Mouse (Mus musculus) hindbrain, embryonic 14.5 days (tissue): ENCODE results near the gene C2cd4d. TPM values are rescaled to one million over a fixed set of nuclear protein-coding genes. Genes with fewer than 3 reads are reported as not detected.
A peak's percentile ranks its signal among the peaks of the same experiment; 100 is the strongest.

ENCODE experiments used
- ATAC-seq: fragments of 200-750 bp; cut with Nextera tagmentation; 2 replicates; pipeline ENCODE4 v1.8.0; 2017; ENCODE audit warnings: moderate number of reproducible peaks, mild to moderate bottlenecking, moderate TSS enrichment, moderate library complexity; ENCODE audit not compliant: low FRiP score
- DNase-seq: peaks from one replicate; pipeline ENCODE4 v3.0.0-alpha.2; 2015; ENCODE audit warnings: low spot score
- H3K27ac ChIP-seq: fragments of 300-500 bp; sonication (generic); 2 replicates; pipeline ENCODE4 v1.5.1; 2014; ENCODE audit warnings: mild to moderate bottlenecking, moderate library complexity
- H3K27me3 ChIP-seq: fragments of 300-500 bp; sonication (generic); 2 replicates; pipeline ENCODE4 v1.6.1; 2014; ENCODE audit warnings: mild to moderate bottlenecking, low read length, mixed read lengths; ENCODE audit not compliant: control insufficient read depth, insufficient read depth
- H3K36me3 ChIP-seq: fragments of 300-500 bp; sonication (generic); replicated peaks from 2 replicates; pipeline ENCODE4 v1.6.1; 2014; ENCODE audit not compliant: control insufficient read depth, insufficient read depth
- H3K4me1 ChIP-seq: fragments of 300-500 bp; sonication (generic); replicated peaks from 2 replicates; pipeline ENCODE4 v1.6.1; 2014; ENCODE audit warnings: antibody characterized with exemption, low read length, mixed read lengths; ENCODE audit not compliant: control insufficient read depth, insufficient read depth
- H3K4me2 ChIP-seq: fragments of 300-500 bp; sonication (generic); replicated peaks from 2 replicates; pipeline ENCODE4 v1.6.1; 2014; ENCODE audit warnings: mild to moderate bottlenecking, moderate library complexity
- H3K4me3 ChIP-seq: fragments of 300-500 bp; sonication (generic); replicated peaks from 2 replicates; pipeline ENCODE4 v1.5.1; 2014; ENCODE audit warnings: mild to moderate bottlenecking, low read length
- H3K9ac ChIP-seq: fragments of 300-500 bp; sonication (generic); 2 replicates; pipeline ENCODE4 v1.6.1; 2014
- H3K9me3 ChIP-seq: fragments of 300-500 bp; sonication (generic); 2 replicates; pipeline ENCODE4 v1.6.1; 2016; ENCODE audit warnings: low read length; ENCODE audit not compliant: control insufficient read depth
- WGBS: fragments of 180-500 bp; shearing (Covaris S2); extraction: QIAGEN DNeasy Blood & Tissue Kit; methylation state at CpG from one replicate; pipeline ENCODE4 v1.1.7; 2014; 5-methylcytosine and 5-hydroxymethylcytosine counted together
- polyA plus RNA-seq: library from polyadenylated mRNA; unstranded; fragments of >200 nt; fragmentation: Nextera tagmentation; extraction: Ambion mirVana; gene quantifications from 2 replicates; pipeline ENCODE4 v1.2.1, GENCODE M21; 2014

Gene C2cd4d
- polyA plus RNA-seq, 1 experiment from 2014 or later: 4.1 TPM

DNA sequence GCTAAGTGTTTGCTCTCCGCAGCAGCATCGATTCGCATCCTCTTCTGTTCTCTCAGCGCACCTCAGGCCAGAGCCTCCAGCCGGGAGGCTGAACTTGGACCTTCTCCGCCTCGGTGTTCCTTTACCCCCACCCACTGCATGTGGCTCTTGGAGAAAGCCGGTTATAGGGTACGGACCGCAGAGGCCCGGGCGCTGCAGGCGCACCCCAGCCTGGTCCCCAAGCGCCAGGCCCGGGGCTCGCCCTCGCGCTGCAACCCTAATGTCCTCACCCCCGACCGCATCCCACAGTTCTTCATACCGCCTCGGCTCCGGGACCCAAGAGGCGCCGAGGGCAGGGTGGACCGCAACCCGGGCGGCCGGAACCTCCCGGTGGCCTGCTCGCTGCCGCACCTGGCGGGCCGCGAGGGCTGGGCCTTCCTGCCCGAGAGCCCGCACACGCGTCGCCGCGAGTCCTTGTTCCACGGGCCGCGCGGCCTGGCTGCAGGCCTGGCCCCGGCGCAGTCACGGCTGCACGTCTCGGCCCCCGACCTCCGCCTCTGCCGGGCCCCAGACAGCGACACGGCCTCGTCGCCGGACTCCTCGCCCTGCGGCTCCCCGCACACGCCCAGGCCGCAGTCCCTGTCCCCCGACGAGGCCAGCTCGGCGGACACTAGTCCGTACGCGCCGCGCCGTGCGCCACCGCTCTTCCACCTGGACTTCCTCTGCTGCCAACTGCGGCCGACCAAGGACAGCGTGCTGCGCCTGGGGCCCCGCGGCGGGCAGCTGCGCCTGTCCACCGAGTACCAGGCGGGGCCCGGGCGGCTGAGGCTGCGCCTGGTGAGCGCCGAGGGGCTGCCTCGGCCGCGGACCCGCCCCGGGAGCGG is 1.3 kb downstream of the C2cd4d start:
- H3K4me1 ChIP-seq: peaks cover 4% of the 10 kb centered on the region; the same call in 1 of the 2 replicates
- WGBS: 6% methylated on average over 85 of the region's 97 CpGs
- H3K4me3 ChIP-seq: peak overlapping the region; percentile 60
- H3K27me3 ChIP-seq: 0 out of 2 replicates have a peak, but pooled peaks cover 4% of the 10 kb centered on the region
- H3K27ac ChIP-seq: peak overlapping the region; percentile 51
- H3K9me3 ChIP-seq: no peaks in the 10 kb centered on the region
- H3K9ac ChIP-seq: peak overlapping the region; percentile 87
- H3K36me3 ChIP-seq: no peaks in the 10 kb centered on the region
- ATAC-seq: peak; percentile 69
- peak overlapping the region; percentile 94 for H3K4me2 ChIP-seq
- DNase-seq: peak; percentile 52

DNA sequence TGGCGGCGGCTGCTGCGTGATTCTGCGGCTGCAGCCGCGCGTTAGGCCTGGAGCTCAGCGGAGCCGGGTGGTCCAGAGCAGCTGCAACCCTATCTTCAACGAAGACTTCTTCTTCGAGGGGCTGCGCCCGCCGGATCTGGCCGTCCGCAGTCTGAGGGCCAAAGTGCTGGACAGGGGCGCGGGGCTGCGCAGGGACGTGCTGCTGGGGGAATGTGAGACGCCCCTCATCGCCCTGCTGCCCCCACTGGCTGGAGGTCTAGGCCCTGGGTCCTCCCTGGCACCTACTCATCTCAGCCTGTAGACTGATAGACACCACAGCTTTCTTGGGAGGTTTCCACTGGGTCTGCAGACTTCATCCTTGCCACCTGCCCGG is 1.9 kb downstream of the C2cd4d start:
- peak overlapping the region; percentile 87 for H3K9ac ChIP-seq
- peak overlapping the region; percentile 60 for H3K4me3 ChIP-seq
- peak; percentile 18 for ATAC-seq
- peak overlapping the region; percentile 51; the same call in 1 of the 2 replicates for H3K27ac ChIP-seq
- H3K27me3 ChIP-seq: 0 out of 2 replicates have a peak, but pooled peaks cover 4% of the 10 kb centered on the region
- H3K4me1 ChIP-seq: peaks cover 4% of the 10 kb centered on the region; the same call in 1 of the 2 replicates
- DNase-seq: peak; percentile 25
- no peaks in the 10 kb centered on the region for H3K9me3 ChIP-seq
- 4% methylated on average over 23 of the region's 23 CpGs for WGBS
- no peaks in the 10 kb centered on the region for H3K36me3 ChIP-seq
- H3K4me2 ChIP-seq: peak overlapping the region; percentile 94

DNA sequence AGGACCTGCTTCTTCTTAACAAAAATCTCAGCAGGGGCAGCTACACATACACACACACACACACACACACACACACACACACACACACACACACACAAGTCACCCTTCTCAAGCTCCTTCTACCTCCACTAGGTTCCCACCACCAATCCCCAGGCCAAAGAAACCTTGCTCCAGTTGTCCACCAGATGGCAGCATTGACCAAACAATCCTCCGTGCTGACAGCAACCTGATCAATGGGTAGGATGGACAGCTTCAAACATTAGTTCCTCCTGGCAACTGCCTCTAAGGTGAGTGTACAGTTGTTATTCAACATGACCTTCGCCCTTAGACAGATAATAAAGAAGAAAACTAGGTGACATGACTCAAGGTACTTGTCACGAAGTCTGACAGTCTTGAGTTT is 4.5 kb downstream of the C2cd4d start:
- H3K4me1 ChIP-seq: peaks cover 8% of the 10 kb centered on the region; the same call in 1 of the 2 replicates
- 17% methylated on average over 3 of the region's 3 CpGs for WGBS
- no peak overlapping the region for H3K27ac ChIP-seq
- H3K4me2 ChIP-seq: no peak overlapping the region
- 0 out of 2 replicates have a peak, but pooled peaks cover 4% of the 10 kb centered on the region for H3K27me3 ChIP-seq
- H3K9me3 ChIP-seq: no peaks in the 10 kb centered on the region
- no peak overlapping the region for H3K4me3 ChIP-seq
- H3K9ac ChIP-seq: no peak overlapping the region
- no peaks in the 10 kb centered on the region for H3K36me3 ChIP-seq
- ATAC-seq (0 out of 2 replicates have a peak, but pooled peaks have one; percentile 35), DNase-seq (peak; percentile 87)

DNA sequence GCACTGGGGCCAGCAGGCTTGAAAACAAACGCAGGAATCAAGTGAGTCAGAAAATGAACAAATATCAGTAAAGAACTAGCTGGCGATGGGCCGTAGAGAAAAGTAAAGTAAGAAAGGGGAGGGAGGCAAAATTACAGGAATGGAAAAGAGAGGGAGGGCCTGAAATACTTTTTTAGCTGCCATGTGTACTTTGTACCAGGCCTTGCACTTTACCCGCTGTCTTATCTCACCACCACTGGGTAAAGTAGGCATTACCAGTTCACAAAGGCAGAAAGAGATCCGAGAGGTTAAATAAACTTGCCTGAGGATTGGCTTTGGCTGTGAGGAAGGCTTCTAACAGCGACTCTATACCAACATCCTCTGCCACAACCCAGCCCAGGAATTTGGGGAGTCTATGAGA is 5.3 kb downstream of the C2cd4d start:
- peak; percentile 18 for DNase-seq
- no peaks in the 10 kb centered on the region for H3K36me3 ChIP-seq
- H3K9me3 ChIP-seq: no peaks in the 10 kb centered on the region
- 0 out of 2 replicates have a peak, but pooled peaks cover 4% of the 10 kb centered on the region for H3K27me3 ChIP-seq
- no peak overlapping the region for H3K4me2 ChIP-seq
- H3K4me1 ChIP-seq: peaks cover 8% of the 10 kb centered on the region; the same call in 1 of the 2 replicates
- H3K9ac ChIP-seq: no peak overlapping the region
- WGBS: 84% methylated on average over 6 of the region's 6 CpGs
- no peak for ATAC-seq
- H3K4me3 ChIP-seq: no peak overlapping the region
- no peak overlapping the region for H3K27ac ChIP-seq

DNA sequence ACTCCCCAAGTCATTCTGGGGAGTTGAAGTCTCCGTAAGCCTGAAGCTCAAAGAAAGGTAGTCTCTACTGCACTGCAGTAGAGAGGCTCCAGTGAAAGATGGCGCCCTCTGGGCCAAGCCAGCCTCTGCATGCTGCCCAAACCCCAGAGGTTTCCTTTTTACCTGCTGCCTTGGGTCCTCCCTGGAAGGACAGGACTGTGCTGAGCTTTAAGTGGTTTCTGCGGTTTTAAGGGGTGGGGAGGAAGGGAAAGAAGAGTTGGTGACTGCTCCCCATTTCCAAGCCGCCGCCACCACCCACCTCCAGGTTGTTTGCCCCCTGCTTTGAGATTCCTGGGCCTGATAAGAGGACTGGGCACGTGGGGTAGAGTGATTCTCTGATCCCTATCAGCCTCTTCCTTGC is 6.4 kb downstream of the C2cd4d start:
- 73% methylated on average over 6 of the region's 6 CpGs for WGBS
- Histone ChIP-seq H3K4me3 (no peak overlapping the region), H3K4me2 (no peak overlapping the region), H3K4me1 (peaks cover 13% of the 10 kb centered on the region; the same call in 1 of the 2 replicates), H3K36me3 (no peaks in the 10 kb centered on the region), H3K27me3 (no peaks in the 10 kb centered on the region), H3K9ac (no peak overlapping the region), H3K27ac (no peak overlapping the region), H3K9me3 (no peaks in the 10 kb centered on the region)
- no peak for DNase-seq
- no peak for ATAC-seq

DNA sequence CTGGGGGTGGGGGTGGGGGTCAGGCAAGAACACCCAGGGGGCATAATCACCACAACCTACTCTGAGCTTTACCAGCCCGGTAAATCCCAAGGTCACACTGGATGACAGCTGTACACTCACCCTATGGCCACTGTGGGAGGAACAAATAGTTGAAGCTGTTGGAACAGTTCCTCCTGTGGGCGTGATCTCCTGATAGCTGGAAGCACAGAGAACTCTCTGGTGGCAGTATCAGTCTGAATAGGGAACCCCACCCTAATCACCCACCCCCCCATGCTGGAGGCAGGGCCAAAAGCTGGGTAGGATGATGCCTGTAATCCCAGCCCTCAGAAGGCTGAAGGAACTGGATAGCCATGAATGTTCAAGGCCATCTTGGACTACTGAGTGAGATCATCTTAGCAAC is 7.5 kb downstream of the C2cd4d start:
- no peak overlapping the region for H3K9ac ChIP-seq
- H3K27me3 ChIP-seq: no peaks in the 10 kb centered on the region
- no peak for ATAC-seq
- H3K9me3 ChIP-seq: no peaks in the 10 kb centered on the region
- peaks cover 13% of the 10 kb centered on the region; the same call in 1 of the 2 replicates for H3K4me1 ChIP-seq
- no peak for DNase-seq
- 64% methylated on average over 2 of the region's 2 CpGs for WGBS
- no peak overlapping the region for H3K4me2 ChIP-seq
- no peak overlapping the region for H3K27ac ChIP-seq
- no peak overlapping the region for H3K4me3 ChIP-seq
- no peaks in the 10 kb centered on the region for H3K36me3 ChIP-seq

DNA sequence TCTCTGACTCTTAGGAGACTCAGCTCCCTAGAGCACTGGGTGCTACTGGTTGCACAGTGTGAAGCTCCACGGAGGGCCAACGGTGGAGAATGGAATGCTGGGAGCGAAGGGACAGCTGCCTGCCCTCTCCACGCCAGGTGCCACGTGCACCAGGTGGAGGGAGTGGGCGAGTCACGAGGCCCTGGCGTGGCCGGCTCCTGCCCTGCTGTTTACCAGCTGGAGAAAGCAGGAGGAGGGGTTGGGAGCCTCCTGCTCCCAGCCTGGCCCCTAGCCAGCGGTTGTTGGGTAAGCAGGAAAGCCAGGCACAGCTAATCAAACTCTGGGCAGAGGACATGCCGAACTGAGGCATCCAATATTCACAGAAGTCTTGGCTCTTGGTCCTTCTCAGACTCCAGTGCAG is 9.4 kb downstream of the C2cd4d start:
- H3K9me3 ChIP-seq: no peaks in the 10 kb centered on the region
- no peak overlapping the region for H3K9ac ChIP-seq
- DNase-seq: peak; percentile 64
- H3K27ac ChIP-seq: no peak overlapping the region
- peak; percentile 35 for ATAC-seq
- 6% methylated on average over 11 of the region's 11 CpGs for WGBS
- no peak overlapping the region for H3K4me3 ChIP-seq
- peaks cover 13% of the 10 kb centered on the region; the same call in 1 of the 2 replicates for H3K4me1 ChIP-seq
- no peaks in the 10 kb centered on the region for H3K36me3 ChIP-seq
- H3K27me3 ChIP-seq: no peaks in the 10 kb centered on the region
- peak overlapping the region; percentile 37 for H3K4me2 ChIP-seq

DNA sequence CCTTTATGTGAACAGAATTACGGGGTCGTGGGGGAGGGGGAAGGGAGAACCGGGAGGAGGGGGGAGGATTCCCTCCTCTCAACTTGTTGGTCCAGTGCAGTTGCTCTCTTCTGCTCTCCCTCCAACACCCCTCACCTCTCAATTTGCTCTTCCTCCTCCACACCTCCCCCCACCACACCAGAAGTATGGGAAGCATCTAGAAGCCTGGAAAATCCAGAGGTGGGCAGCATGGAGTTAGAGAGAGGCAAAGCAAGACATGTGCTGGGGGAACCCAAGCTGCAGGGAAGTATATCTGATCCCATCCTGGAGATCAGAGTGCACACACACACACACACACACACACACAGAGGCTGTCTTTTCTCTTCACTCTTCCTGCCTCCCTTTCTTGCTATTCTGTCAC is 9.8 kb downstream of the C2cd4d start:
- H3K4me2 ChIP-seq: peak overlapping the region; percentile 37
- no peaks in the 10 kb centered on the region for H3K36me3 ChIP-seq
- DNase-seq (no peak), ATAC-seq (no peak)
- WGBS: 0% methylated on average over 3 of the region's 3 CpGs
- H3K27ac ChIP-seq: no peak overlapping the region
- H3K4me1 ChIP-seq: peaks cover 13% of the 10 kb centered on the region; the same call in 1 of the 2 replicates
- H3K9me3 ChIP-seq: no peaks in the 10 kb centered on the region
- no peaks in the 10 kb centered on the region for H3K27me3 ChIP-seq
- no peak overlapping the region for H3K9ac ChIP-seq
- H3K4me3 ChIP-seq: no peak overlapping the region

DNA sequence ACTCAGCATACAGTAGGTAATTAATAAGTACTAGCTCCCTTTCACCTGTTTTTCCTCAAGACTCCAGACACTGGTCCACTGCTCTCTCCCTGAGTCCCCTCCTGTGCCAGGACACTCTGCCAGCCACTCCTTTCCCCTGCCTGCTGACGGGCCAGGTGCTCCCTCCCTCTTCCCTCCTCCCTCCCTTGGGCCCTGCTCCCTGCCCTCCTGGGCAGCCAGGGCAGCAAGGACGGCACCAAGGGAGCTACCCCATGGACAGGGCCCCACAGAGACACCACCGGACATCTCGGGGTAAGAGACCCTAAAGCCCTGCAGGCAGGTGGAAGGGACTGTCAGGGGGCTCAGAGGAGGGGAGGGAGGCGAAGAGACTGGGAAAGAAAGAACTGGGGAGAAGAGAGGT is 10.4 kb downstream of the C2cd4d start, which contains the start of gene Rorc:
Gene Rorc, plus strand, starts transcription at position 154 of the 400 bp plus-strand sequence.
- Histone ChIP-seq H3K9ac (0 out of 2 replicates have a peak within 1 kb of the TSS, but pooled peaks have one; percentile 20), H3K4me1 (peaks cover 13% of the 10 kb centered on the region; the same call in 1 of the 2 replicates), H3K4me2 (peak within 1 kb of the TSS; percentile 40), H3K4me3 (no peak within 1 kb of the TSS), H3K9me3 (no peaks in the 10 kb centered on the region), H3K27ac (no peak within 1 kb of the TSS), H3K27me3 (no peaks in the 10 kb centered on the region), H3K36me3 (no peaks in the 10 kb centered on the region)
- whole genome bisulfite sequencing: 14% methylated on average over 5 of the region's 5 CpGs
- no peak for DNase-seq
- no peak for ATAC-seq
